Mouse (Mus musculus) naive thymus-derived CD4-positive, alpha-beta T cell, adult 5 months (primary cell): ENCODE measurements around the gene Vmn1r44. TPM values are rescaled to one million over a fixed set of nuclear protein-coding genes. Genes with fewer than 3 reads are reported as not detected.

Experiments used
- polyA plus RNA-seq: library from polyadenylated mRNA; unstranded; fragments of 100-300 nt; shearing (Covaris generic); gene quantifications from one replicate; pipeline ENCODE4 v1.2.1, GENCODE M21; 2017

Gene Vmn1r44
- polyA plus RNA-seq, result not detected

DNA sequence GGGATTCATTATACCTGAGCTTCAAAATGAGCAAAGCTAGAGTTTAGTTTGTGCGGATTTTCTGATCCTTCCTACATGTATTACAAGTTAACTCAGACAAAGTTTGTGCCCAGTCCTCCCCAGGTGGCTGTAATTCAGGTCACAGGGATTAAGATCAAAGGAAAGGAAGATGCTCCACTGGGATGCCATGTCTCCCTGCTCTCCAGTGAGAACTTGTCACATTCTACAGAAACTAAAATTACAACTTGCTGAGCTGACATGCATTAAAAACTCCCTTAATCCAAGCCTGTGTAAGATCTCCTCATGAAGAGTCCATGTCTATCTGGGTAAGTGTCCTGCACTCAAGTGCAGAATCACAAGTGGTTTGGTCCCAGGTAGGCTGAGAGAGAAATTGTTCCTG lies at the start of gene Vmn1r44:
Gene Vmn1r44, plus strand, starts transcription at position 301 of the 400 bp plus-strand sequence.

DNA sequence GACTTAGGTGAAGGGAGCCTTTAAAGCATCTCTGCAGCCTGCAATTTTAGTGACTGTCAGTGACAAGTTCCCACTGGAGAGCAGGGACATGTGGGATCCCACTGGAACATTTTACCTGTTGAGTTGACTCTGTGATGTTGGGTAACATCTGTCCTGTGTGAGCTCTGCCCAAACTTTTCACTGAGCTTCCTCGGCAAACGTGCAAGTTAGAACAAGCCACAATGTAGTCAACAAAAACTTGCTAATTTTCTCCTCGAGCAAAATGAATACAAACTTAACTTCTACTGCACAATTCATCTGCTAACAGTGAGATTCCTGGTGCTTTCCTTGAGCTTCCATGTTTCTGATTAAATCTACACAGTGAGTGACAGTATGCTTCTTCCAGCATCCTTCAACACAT lies 7.1 kb upstream of the Vmn1r44 start, which contains the start of the genes Vmn1r42 and Vmn1r43:
Gene Vmn1r42, minus strand, starts transcription at position 101 of the 400 bp plus-strand sequence.
Gene Vmn1r43, minus strand, starts transcription at position 101 of the 400 bp plus-strand sequence.

DNA sequence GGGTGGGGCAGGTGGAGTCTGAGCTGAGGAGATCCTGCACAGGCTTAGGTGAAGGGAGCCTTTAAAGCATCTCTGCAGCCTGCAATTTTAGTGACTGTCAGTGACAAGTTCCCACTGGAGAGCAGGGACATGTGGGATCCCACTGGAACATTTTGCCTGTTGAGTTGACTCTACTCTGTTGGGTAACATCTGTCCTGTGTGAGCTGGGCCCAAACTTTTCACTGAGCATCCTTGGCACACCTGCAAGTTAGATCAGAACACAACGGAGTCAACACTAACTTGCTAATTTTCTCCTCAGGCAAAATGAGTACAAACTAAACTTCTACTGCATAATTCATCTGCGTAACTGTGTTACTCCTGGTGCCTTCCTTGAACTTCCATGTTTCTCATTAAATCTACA lies 57.0 kb downstream of the Vmn1r44 start, which contains the start of gene Vmn1r45:
Gene Vmn1r45, minus strand, starts transcription at position 101 of the 400 bp plus-strand sequence.

Other genes with a start within 250 kb of the Vmn1r44 start
- 8.5 TPM for gene Txnrd3, start 239.7 kb upstream of the Vmn1r44 start, polyA plus RNA-seq
- gene Vmn1r40, start 176.1 kb upstream of the Vmn1r44 start, polyA plus RNA-seq, result not detected
- gene Vmn1r41, start 142.9 kb upstream of the Vmn1r44 start, polyA plus RNA-seq, result not detected
- gene Vmn1r42, start 7.2 kb upstream of the Vmn1r44 start, polyA plus RNA-seq, result not detected
- not detected for gene Vmn1r43, start 7.2 kb upstream of the Vmn1r44 start, polyA plus RNA-seq
- not detected for gene Vmn1r45, start 56.9 kb downstream of the Vmn1r44 start, polyA plus RNA-seq
- not detected for gene Vmn1r46, start 85.7 kb downstream of the Vmn1r44 start, polyA plus RNA-seq
- not detected for gene Vmn1r47, start 132.5 kb downstream of the Vmn1r44 start, polyA plus RNA-seq
- not detected for gene Vmn1r48, start 153.2 kb downstream of the Vmn1r44 start, polyA plus RNA-seq
- gene Vmn1r49, start 194.8 kb downstream of the Vmn1r44 start, polyA plus RNA-seq, result 0.05 TPM
- not detected for gene Vmn1r50, start 217.8 kb downstream of the Vmn1r44 start, polyA plus RNA-seq
- gene Vmn1r51, start 238.9 kb downstream of the Vmn1r44 start, polyA plus RNA-seq, result not detected